ENCODE assay signal across 9 mouse cellular contexts in genomic region chr5:92484880-92485279, GRCm38 (mm10). TPM values are rescaled to one million over a fixed set of nuclear protein-coding genes. Genes with fewer than 3 reads are reported as not detected.
DNase-seq lines count a peak whose midpoint lies in the region; ATAC-seq and TF ChIP-seq lines count a peak whose summit lies in the region.
"Had no signal": no experiment of that assay in that cellular context is flagged by ENCODE, and none has a peak within 500 bp of the region (broad histone marks: within the 10 kb centered on the region; RNA-seq: fewer than 3 reads in every experiment).

No protein-coding gene starts in this region.

- peaks cover 10% of the 10 kb centered on the region for H3K36me3 ChIP-seq in liver, embryonic 16.5 days (ENCODE audit: control insufficient read depth, insufficient read depth)

- no peak overlapping the region for H3K9ac ChIP-seq in liver, embryonic 16.5 days (ENCODE audit: low read depth, low read length)
- H3K9ac ChIP-seq: lung, embryonic 15.5 days had no signal

- ATAC-seq in liver, embryonic 16.5 days (ENCODE audit: low read depth): no peak

- no peak overlapping the region for H3K27ac ChIP-seq in liver, embryonic 16.5 days (ENCODE audit: low read length)
- no peak overlapping the region for H3K27ac ChIP-seq in cerebellum, adult 2 months (ENCODE audit: insufficient read depth, low read length)
- H3K27ac ChIP-seq: lung, embryonic 15.5 days had no signal

- H3K4me3 ChIP-seq in liver, embryonic 16.5 days (ENCODE audit: low read depth, low read length): no peak overlapping the region
- no peak overlapping the region for H3K4me3 ChIP-seq in cerebellum, adult 2 months (replicated peaks; ENCODE audit: insufficient read depth, low read depth, low read length)
- H3K4me3 ChIP-seq: lung, embryonic 15.5 days had no signal

- peak; percentile 43 to 62 for DNase-seq in kidney, postnatal 25 days
- no peak for DNase-seq in kidney, adult 18-20 months
- DNase-seq in ZHBTc4 (ENCODE audit: low read depth, low spot score): peak; percentile 57
- peak; percentile 83 for DNase-seq in thymus, postnatal 14 days
- no peak for DNase-seq in cerebellum, adult 2 months
- no peak for DNase-seq in frontal cortex, adult 2 months (ENCODE audit: extremely low spot score in 1 of 2, low spot score in 1 of 2)
- DNase-seq in frontal cortex, postnatal 36 days (ENCODE audit: low spot score in 2 of 2): no peak

- H3K27me3 ChIP-seq in liver, embryonic 16.5 days (ENCODE audit: control insufficient read depth, insufficient read depth, low read depth, low read length): no peaks in the 10 kb centered on the region
- no peaks in the 10 kb centered on the region for H3K27me3 ChIP-seq in cerebellum, adult 2 months (ENCODE audit: control insufficient read depth, insufficient read depth, low read length)
- H3K27me3 ChIP-seq: lung, embryonic 15.5 days had no signal

- peaks cover 17% of the 10 kb centered on the region for H3K4me1 ChIP-seq in liver, embryonic 16.5 days (ENCODE audit: control insufficient read depth, low read depth, low read length)
- H3K4me1 ChIP-seq in cerebellum, adult 2 months (ENCODE audit: control insufficient read depth, insufficient read depth, low read length): peaks cover 7% of the 10 kb centered on the region; the same call in 1 of the 2 replicates

- no peak for TF ChIP-seq CTCF in cerebellum, adult 2 months (IDR thresholded peaks at IDR 0.05; ENCODE audit: borderline replicate concordance, insufficient read depth, low read depth, low read length)

- 40% methylated on average over 7 of the region's 7 CpGs for WGBS in liver, embryonic 16.5 days (ENCODE audit: insufficient replicate concordance)
- WGBS in cerebellum, adult 2 months: 86% methylated on average over 7 of the region's 7 CpGs

- TF ChIP-seq POLR2A in cerebellum, adult 2 months (IDR thresholded peaks at IDR 0.05; ENCODE audit: borderline replicate concordance, insufficient read depth, low read length): no peak

- peak overlapping the region; percentile 4; the same call in 1 of the 2 replicates for H3K4me2 ChIP-seq in liver, embryonic 16.5 days (ENCODE audit: low read depth, low read length)
- H3K4me2 ChIP-seq: lung, embryonic 15.5 days had no signal

- no peaks in the 10 kb centered on the region for H3K9me3 ChIP-seq in liver, embryonic 16.5 days (replicated peaks; ENCODE audit: control insufficient read depth, low read length)
- H3K9me3 ChIP-seq: lung, embryonic 15.5 days had no signal

RNA-seq across cellular contexts. Expression of gene Scarb2, which starts 21.8 kb away (rescaled TPM):
- polyA plus RNA-seq in liver, embryonic 16.5 days (2015; fragmentation: Nextera tagmentation; extraction: Ambion mirVana): 7.8 and 8.0 TPM in 2 replicates
- polyA plus RNA-seq in cerebellum, adult 2 months (2012; rRNA removed): 67.3 and 72.1 TPM in 2 replicates
- polyA plus RNA-seq in frontal cortex, adult 2 months (2012; rRNA removed): 67.6 TPM in 2 replicates

RNA-seq across cellular contexts. Expression of gene Nup54, which starts 49.9 kb away (rescaled TPM):
- polyA plus RNA-seq in liver, embryonic 16.5 days (2015; fragmentation: Nextera tagmentation; extraction: Ambion mirVana): 23.0 and 28.0 TPM in 2 replicates
- polyA plus RNA-seq in cerebellum, adult 2 months (2012; rRNA removed): 33.0 and 36.9 TPM in 2 replicates
- 27.7 and 29.2 TPM in 2 replicates for polyA plus RNA-seq in frontal cortex, adult 2 months (2012; rRNA removed)

Comparison
In these comparisons a context has a peak if more than half of its experiments do, and no peak if none do; other contexts are left out.
1. DNase-seq: peak in kidney, postnatal 25 days (2 of 2), ZHBTc4 (single experiment) and thymus, postnatal 14 days (single experiment); none in kidney, adult 18-20 months (single experiment), cerebellum, adult 2 months (0 of 2), frontal cortex, adult 2 months (0 of 2) and frontal cortex, postnatal 36 days (0 of 2).